Mouse (Mus musculus) neural tube, embryonic 15.5 days (tissue): ENCODE results near the gene Cacna1e. TPM values are rescaled to one million over a fixed set of nuclear protein-coding genes. Genes with fewer than 3 reads are reported as not detected.

ENCODE experiments used
- ATAC-seq: fragments of 200-750 bp; cut with Nextera tagmentation; 2 replicates; pipeline ENCODE4 v1.8.0; 2017; ENCODE audit warnings: mild to moderate bottlenecking, moderate TSS enrichment, moderate library complexity; ENCODE audit not compliant: low FRiP score
- H3K27ac ChIP-seq: fragments of 300-500 bp; sonication (generic); replicated peaks from 2 replicates; pipeline ENCODE4 v1.5.1; 2015; ENCODE audit warnings: mild to moderate bottlenecking, inconsistent platforms
- H3K27me3 ChIP-seq: fragments of 300-500 bp; sonication (generic); replicated peaks from 2 replicates; pipeline ENCODE4 v1.6.1; 2015; ENCODE audit warnings: inconsistent platforms
- H3K36me3 ChIP-seq: fragments of 300-500 bp; sonication (generic); 2 replicates; pipeline ENCODE4 v1.6.1; 2015; ENCODE audit warnings: inconsistent platforms
- H3K4me1 ChIP-seq: fragments of 300-500 bp; sonication (generic); 2 replicates; pipeline ENCODE4 v1.6.1; 2015; ENCODE audit warnings: inconsistent platforms
- H3K4me2 ChIP-seq: fragments of 300-500 bp; sonication (generic); 2 replicates; pipeline ENCODE4 v1.6.1; 2015; ENCODE audit warnings: inconsistent platforms, mild to moderate bottlenecking, moderate library complexity
- H3K4me3 ChIP-seq: fragments of 300-500 bp; sonication (generic); replicated peaks from 2 replicates; pipeline ENCODE4 v1.5.1; 2015; ENCODE audit warnings: mild to moderate bottlenecking, inconsistent platforms
- H3K9ac ChIP-seq: fragments of 300-500 bp; sonication (generic); replicated peaks from 2 replicates; pipeline ENCODE4 v1.6.1; 2015; ENCODE audit warnings: mild to moderate bottlenecking, inconsistent platforms
- H3K9me3 ChIP-seq: fragments of 300-500 bp; sonication (generic); replicated peaks from 2 replicates; pipeline ENCODE4 v1.6.1; 2016; ENCODE audit warnings: inconsistent platforms
- WGBS: fragments of 180-500 bp; shearing (Covaris S2); methylation state at CpG from one replicate; pipeline ENCODE4 v1.1.7; 2015; ENCODE audit warnings: mixed read lengths; 5-methylcytosine and 5-hydroxymethylcytosine counted together
- polyA plus RNA-seq: library from polyadenylated mRNA; unstranded; fragments of >200 nt; fragmentation: Nextera tagmentation; extraction: Ambion mirVana; gene quantifications from 2 replicates; pipeline ENCODE4 v1.2.1, GENCODE M21; 2015

Cacna1e gene
- polyA plus RNA-seq, 1 experiment from 2014 or later, result 17.1 TPM

DNA sequence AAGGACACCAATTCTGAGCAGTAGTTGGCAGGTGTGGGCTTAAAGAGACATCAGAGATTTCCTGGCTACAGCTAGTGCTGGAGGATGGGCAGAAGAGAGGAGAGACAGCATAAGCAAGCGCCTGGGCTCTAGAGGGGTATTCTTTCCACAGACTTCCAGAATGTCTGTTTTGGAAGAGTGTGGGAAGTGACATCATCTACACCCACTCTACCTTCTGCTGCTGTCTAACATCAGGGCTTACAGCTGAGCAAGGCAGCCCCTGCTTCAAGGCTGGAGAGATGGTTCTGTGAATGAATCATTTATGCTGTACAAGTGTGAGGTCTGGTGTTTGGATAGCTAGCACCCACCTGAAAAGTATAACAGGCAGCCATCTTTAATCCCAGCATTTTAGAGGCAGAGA, 18.3 kb downstream of the Cacna1e start:
- H3K9ac ChIP-seq, result no peak overlapping the region
- no peaks in the 10 kb centered on the region for H3K27me3 ChIP-seq
- no peak overlapping the region for H3K4me3 ChIP-seq
- no peaks in the 10 kb centered on the region for H3K9me3 ChIP-seq
- no peak overlapping the region for H3K4me2 ChIP-seq
- no peak overlapping the region for H3K27ac ChIP-seq
- no peak for ATAC-seq
- 83% methylated on average over 1 of the region's 1 CpGs for WGBS
- no peaks in the 10 kb centered on the region for H3K36me3 ChIP-seq
- H3K4me1 ChIP-seq, result 0 out of 2 replicates have a peak, but pooled peaks cover 3% of the 10 kb centered on the region

DNA sequence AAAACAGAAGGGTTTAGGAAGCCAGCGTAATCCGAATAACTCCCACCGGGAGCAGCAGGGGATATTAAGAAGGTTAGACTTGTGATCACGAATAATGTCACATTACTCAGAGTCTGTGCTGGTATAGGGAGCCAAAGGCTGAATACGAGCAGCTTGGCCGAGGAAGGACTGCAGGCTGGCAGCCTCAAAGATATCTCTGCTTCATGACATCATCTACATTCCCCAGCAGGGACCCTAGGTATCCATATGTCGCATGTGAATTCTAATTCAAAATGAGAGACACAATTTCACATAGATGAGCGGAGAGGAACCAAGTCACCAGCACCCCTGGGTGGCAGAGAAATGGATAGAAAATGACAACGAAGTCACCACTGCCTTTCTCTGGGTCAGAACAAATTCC, 22.9 kb downstream of the Cacna1e start:
- WGBS, result 84% methylated on average over 9 of the region's 9 CpGs
- Histone ChIP-seq H3K27me3 (no peaks in the 10 kb centered on the region), H3K4me2 (no peak overlapping the region), H3K36me3 (no peaks in the 10 kb centered on the region), H3K27ac (no peak overlapping the region), H3K9me3 (no peaks in the 10 kb centered on the region), H3K4me3 (no peak overlapping the region), H3K9ac (no peak overlapping the region), H3K4me1 (no peaks in the 10 kb centered on the region)
- ATAC-seq, result no peak

- Histone ChIP-seq H3K9me3 (no peaks in the 10 kb centered on the region), H3K4me3 (no peak overlapping the region), H3K9ac (no peak overlapping the region), H3K27me3 (no peaks in the 10 kb centered on the region), H3K36me3 (no peaks in the 10 kb centered on the region), H3K4me2 (no peak overlapping the region), H3K4me1 (no peaks in the 10 kb centered on the region), H3K27ac (no peak overlapping the region)
- WGBS, result 92% methylated on average over 3 of the region's 3 CpGs
- no peak for ATAC-seq
These were observed 29.7 kb downstream of the Cacna1e start for GRCm38 (mm10) chr1:154854564-154854963.

- ATAC-seq, result no peak
- H3K4me3 ChIP-seq, result no peak overlapping the region
- no peak overlapping the region for H3K27ac ChIP-seq
- H3K9me3 ChIP-seq, result no peaks in the 10 kb centered on the region
- no peaks in the 10 kb centered on the region for H3K27me3 ChIP-seq
- H3K36me3 ChIP-seq, result no peaks in the 10 kb centered on the region
- 66% methylated on average over 6 of the region's 6 CpGs for WGBS
- H3K4me1 ChIP-seq, result no peaks in the 10 kb centered on the region
- no peak overlapping the region for H3K4me2 ChIP-seq
- H3K9ac ChIP-seq, result no peak overlapping the region
These were observed 33.6 kb downstream of the Cacna1e start for GRCm38 (mm10) chr1:154850515-154851287.

GRCm38 (mm10) chr1:154848683-154849579, 35.4 kb downstream of the Cacna1e start:
- no peaks in the 10 kb centered on the region for H3K36me3 ChIP-seq
- no peak for ATAC-seq
- no peaks in the 10 kb centered on the region for H3K27me3 ChIP-seq
- H3K4me2 ChIP-seq, result no peak overlapping the region
- H3K4me3 ChIP-seq, result no peak overlapping the region
- H3K9ac ChIP-seq, result no peak overlapping the region
- H3K27ac ChIP-seq, result no peak overlapping the region
- H3K9me3 ChIP-seq, result no peaks in the 10 kb centered on the region
- H3K4me1 ChIP-seq, result no peaks in the 10 kb centered on the region
- WGBS, result 88% methylated on average over 6 of the region's 6 CpGs

- Histone ChIP-seq H3K9me3 (no peaks in the 10 kb centered on the region), H3K4me1 (no peaks in the 10 kb centered on the region), H3K27me3 (no peaks in the 10 kb centered on the region), H3K4me2 (no peak overlapping the region), H3K9ac (no peak overlapping the region), H3K36me3 (no peaks in the 10 kb centered on the region), H3K4me3 (no peak overlapping the region), H3K27ac (no peak overlapping the region)
- ATAC-seq, result no peak
- WGBS, result 90% methylated on average over 2 of the region's 2 CpGs
These were observed 37.4 kb downstream of the Cacna1e start for GRCm38 (mm10) chr1:154846900-154847299.

DNA sequence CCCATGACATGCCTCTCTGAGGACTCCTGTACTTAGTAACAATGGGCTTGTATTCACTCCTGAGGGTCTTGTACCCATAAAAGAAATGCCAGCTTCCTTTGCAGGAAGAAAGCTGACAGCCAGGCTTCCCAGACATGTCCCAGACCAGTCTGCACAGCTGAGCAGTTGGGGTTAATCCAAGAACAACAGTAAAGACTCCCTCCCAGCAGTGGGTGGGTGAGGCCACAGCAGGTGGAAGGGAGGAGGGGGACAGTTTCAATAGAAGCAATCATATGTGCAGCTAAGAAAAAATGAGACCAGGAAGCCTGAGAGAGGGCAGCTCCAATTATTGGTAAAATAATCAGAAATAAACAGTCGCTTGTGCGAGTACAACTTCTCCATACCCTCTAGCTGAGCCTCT, 40.9 kb downstream of the Cacna1e start:
- no peak for ATAC-seq
- Histone ChIP-seq H3K4me1 (no peaks in the 10 kb centered on the region), H3K4me3 (no peak overlapping the region), H3K9ac (no peak overlapping the region), H3K27me3 (no peaks in the 10 kb centered on the region), H3K27ac (no peak overlapping the region), H3K9me3 (no peaks in the 10 kb centered on the region), H3K36me3 (no peaks in the 10 kb centered on the region), H3K4me2 (no peak overlapping the region)
- WGBS, result 89% methylated on average over 2 of the region's 2 CpGs

- no peaks in the 10 kb centered on the region for H3K4me1 ChIP-seq
- ATAC-seq, result no peak
- H3K4me2 ChIP-seq, result no peak overlapping the region
- no peak overlapping the region for H3K4me3 ChIP-seq
- H3K9me3 ChIP-seq, result no peaks in the 10 kb centered on the region
- H3K27ac ChIP-seq, result no peak overlapping the region
- 25% methylated on average over 5 of the region's 5 CpGs for WGBS
- H3K36me3 ChIP-seq, result no peaks in the 10 kb centered on the region
- H3K27me3 ChIP-seq, result no peaks in the 10 kb centered on the region
- H3K9ac ChIP-seq, result no peak overlapping the region
These were observed 42.0 kb downstream of the Cacna1e start for GRCm38 (mm10) chr1:154842336-154842735.

GRCm38 (mm10) chr1:154841057-154841630, 43.2 kb downstream of the Cacna1e start:
- H3K4me3 ChIP-seq, result no peak overlapping the region
- no peak overlapping the region for H3K27ac ChIP-seq
- H3K4me2 ChIP-seq, result no peak overlapping the region
- 81% methylated on average over 6 of the region's 6 CpGs for WGBS
- H3K4me1 ChIP-seq, result no peaks in the 10 kb centered on the region
- no peak for ATAC-seq
- no peaks in the 10 kb centered on the region for H3K9me3 ChIP-seq
- no peaks in the 10 kb centered on the region for H3K36me3 ChIP-seq
- H3K9ac ChIP-seq, result no peak overlapping the region
- H3K27me3 ChIP-seq, result no peaks in the 10 kb centered on the region

- Histone ChIP-seq H3K27ac (no peak overlapping the region), H3K9me3 (no peaks in the 10 kb centered on the region), H3K27me3 (no peaks in the 10 kb centered on the region), H3K4me1 (no peaks in the 10 kb centered on the region), H3K36me3 (no peaks in the 10 kb centered on the region), H3K4me2 (no peak overlapping the region), H3K4me3 (no peak overlapping the region), H3K9ac (no peak overlapping the region)
- 95% methylated on average over 4 of the region's 4 CpGs for WGBS
- ATAC-seq, result no peak
These were observed 45.0 kb downstream of the Cacna1e start for GRCm38 (mm10) chr1:154839272-154839671.

GRCm38 (mm10) chr1:154836473-154836872, 47.8 kb downstream of the Cacna1e start:
- WGBS, result 94% methylated on average over 5 of the region's 5 CpGs

GRCm38 (mm10) chr1:154832168-154832539, 52.1 kb downstream of the Cacna1e start:
- no peak overlapping the region for H3K4me3 ChIP-seq

More at GRCm38 (mm10) chr1:154836473-154836872, 47.8 kb downstream of the Cacna1e start:
- H3K9ac ChIP-seq, result no peak overlapping the region
- H3K9me3 ChIP-seq, result no peaks in the 10 kb centered on the region
- no peaks in the 10 kb centered on the region for H3K4me1 ChIP-seq
- no peak overlapping the region for H3K4me2 ChIP-seq
- H3K27me3 ChIP-seq, result no peaks in the 10 kb centered on the region
- ATAC-seq, result no peak
- no peak overlapping the region for H3K4me3 ChIP-seq
- no peaks in the 10 kb centered on the region for H3K36me3 ChIP-seq
- H3K27ac ChIP-seq, result no peak overlapping the region

More at GRCm38 (mm10) chr1:154832168-154832539, 52.1 kb downstream of the Cacna1e start:
- Histone ChIP-seq H3K4me1 (no peaks in the 10 kb centered on the region), H3K27me3 (no peaks in the 10 kb centered on the region), H3K9me3 (no peaks in the 10 kb centered on the region), H3K36me3 (no peaks in the 10 kb centered on the region), H3K9ac (no peak overlapping the region), H3K4me2 (no peak overlapping the region), H3K27ac (no peak overlapping the region)
- WGBS, result 54% methylated on average over 9 of the region's 9 CpGs
- no peak for ATAC-seq
